8 mouse cellular contexts compared by ENCODE assay signal in the genomic region with DNA sequence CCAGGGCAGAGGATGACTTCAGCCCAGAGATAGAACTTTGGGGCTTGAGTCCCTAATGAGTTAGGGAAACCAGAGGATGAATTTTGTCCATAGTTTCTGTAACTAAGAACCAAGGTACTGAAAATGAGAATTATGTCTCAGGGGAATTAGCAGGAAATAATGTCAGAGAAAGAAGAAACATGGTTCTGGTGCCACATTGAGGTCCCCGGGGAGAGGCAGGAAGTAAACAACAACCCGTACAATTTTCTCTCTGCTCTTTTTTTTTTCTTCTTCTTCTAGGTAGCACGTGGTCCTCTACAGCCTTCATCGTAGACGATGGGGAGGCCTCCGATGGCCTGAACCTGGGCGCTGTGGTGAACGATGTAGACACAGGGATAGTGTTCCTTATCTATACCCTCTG. TPM values are rescaled to one million over a fixed set of nuclear protein-coding genes. Genes with fewer than 3 reads are reported as not detected.
A peak's percentile ranks its signal among the peaks of the same experiment; 100 is the strongest.
DNase-seq lines count a peak whose midpoint lies in the region; ATAC-seq and TF ChIP-seq lines count a peak whose summit lies in the region.

No protein-coding gene starts in this region.

- no peaks in the 10 kb centered on the region for H3K9me3 ChIP-seq in lung, embryonic 15.5 days
- no peaks in the 10 kb centered on the region for H3K9me3 ChIP-seq in embryonic facial prominence, embryonic 14.5 days (ENCODE audit: control insufficient read depth, low read length)
- H3K9me3 ChIP-seq in limb, embryonic 10.5 days (replicated peaks) = no peaks in the 10 kb centered on the region

- 65% methylated on average over 8 of the region's 8 CpGs for WGBS in lung, embryonic 15.5 days
- WGBS in embryonic facial prominence, embryonic 14.5 days = 89% methylated on average over 8 of the region's 8 CpGs
- WGBS in limb, embryonic 10.5 days = 93% methylated on average over 8 of the region's 8 CpGs
- WGBS in olfactory bulb, adult 2 months = 76% methylated on average over 8 of the region's 8 CpGs

- H3K9ac ChIP-seq in lung, embryonic 15.5 days = no peak overlapping the region; the same call in 1 of the 2 replicates
- peak overlapping the region; percentile 81 for H3K9ac ChIP-seq in embryonic facial prominence, embryonic 14.5 days (ENCODE audit: low read depth, low read length)

- peaks cover 8% of the 10 kb centered on the region for H3K4me1 ChIP-seq in lung, embryonic 15.5 days
- H3K4me1 ChIP-seq in embryonic facial prominence, embryonic 14.5 days (ENCODE audit: control insufficient read depth, insufficient read depth, low read length) = peaks cover 7% of the 10 kb centered on the region
- H3K4me1 ChIP-seq in limb, embryonic 10.5 days = peaks cover 28% of the 10 kb centered on the region
- H3K4me1 ChIP-seq in olfactory bulb, adult 2 months (ENCODE audit: control insufficient read depth, insufficient read depth, low read length) = peaks cover 10% of the 10 kb centered on the region

- no peak for TF ChIP-seq POLR2A in olfactory bulb, adult 2 months (IDR thresholded peaks at IDR 0.05; ENCODE audit: insufficient read depth, low read depth, low read length)

- H3K27me3 ChIP-seq in lung, embryonic 15.5 days = no peaks in the 10 kb centered on the region
- H3K27me3 ChIP-seq in embryonic facial prominence, embryonic 14.5 days (replicated peaks; ENCODE audit: control insufficient read depth, insufficient read depth, low read length) = no peaks in the 10 kb centered on the region
- no peaks in the 10 kb centered on the region for H3K27me3 ChIP-seq in limb, embryonic 10.5 days (ENCODE audit: low read depth, poor library complexity, severe bottlenecking)

- H3K4me2 ChIP-seq in lung, embryonic 15.5 days = peak overlapping the region; percentile 93
- peak overlapping the region; percentile 72 for H3K4me2 ChIP-seq in embryonic facial prominence, embryonic 14.5 days (ENCODE audit: low read depth, low read length)

- TF ChIP-seq CTCF in olfactory bulb, adult 2 months (IDR thresholded peaks at IDR 0.05; ENCODE audit: insufficient read depth, low read depth, low read length) = no peak

- no peak for DNase-seq in lung, postnatal 36 days
- DNase-seq in embryonic facial prominence, embryonic 14.5 days (ENCODE audit: low spot score) = no peak
- DNase-seq in limb, embryonic 10.5 days (ENCODE audit: low spot score) = no peak
- DNase-seq in right cerebral cortex, adult 18-20 months = no peak
- DNase-seq in adrenal gland, adult 2 months = no peak

- peak overlapping the region; percentile 61; the same call in 1 of the 2 replicates for H3K4me3 ChIP-seq in lung, embryonic 15.5 days
- peak overlapping the region; percentile 71 for H3K4me3 ChIP-seq in embryonic facial prominence, embryonic 14.5 days (ENCODE audit: low read depth, low read length)
- H3K4me3 ChIP-seq in limb, embryonic 10.5 days = peak overlapping the region; percentile 73
- H3K4me3 ChIP-seq in olfactory bulb, adult 2 months (ENCODE audit: insufficient read depth, low read depth, low read length) = peak overlapping the region; percentile 97

- no peaks in the 10 kb centered on the region for H3K36me3 ChIP-seq in lung, embryonic 15.5 days
- peaks cover 5% of the 10 kb centered on the region; the same call in 1 of the 2 replicates for H3K36me3 ChIP-seq in embryonic facial prominence, embryonic 14.5 days (ENCODE audit: control insufficient read depth, insufficient read depth, low read length)
- peaks cover 16% of the 10 kb centered on the region for H3K36me3 ChIP-seq in limb, embryonic 10.5 days

- H3K27ac ChIP-seq in lung, embryonic 15.5 days = no peak overlapping the region
- H3K27ac ChIP-seq in embryonic facial prominence, embryonic 14.5 days (replicated peaks; ENCODE audit: low read depth, low read length) = no peak overlapping the region
- peak overlapping the region; percentile 81; the same call in 1 of the 2 replicates for H3K27ac ChIP-seq in limb, embryonic 10.5 days
- no peak overlapping the region for H3K27ac ChIP-seq in olfactory bulb, adult 2 months (ENCODE audit: insufficient read depth, low read depth, low read length)

- ATAC-seq in lung, embryonic 15.5 days (ENCODE audit: borderline replicate concordance, extremely low read depth, low FRiP score, low TSS enrichment) = no peak
- ATAC-seq in embryonic facial prominence, embryonic 14.5 days (ENCODE audit: low read depth) = no peak
- ATAC-seq in inflammation-experienced regulatory T-cells, adult 6 months = no peak

RNA-seq across cellular contexts. Expression of a gene that starts 1.2 kb away (rescaled TPM):
- polyA plus RNA-seq in lung, embryonic 15.5 days (2015; fragmentation: Nextera tagmentation; extraction: Ambion mirVana) = 17.3 and 17.9 TPM in 2 replicates
- 15.0 and 15.4 TPM in 2 replicates for polyA plus RNA-seq in embryonic facial prominence, embryonic 14.5 days (2014; fragmentation: Nextera tagmentation; extraction: Ambion mirVana)
- 14.6 and 16.1 TPM in 2 replicates for polyA plus RNA-seq in limb, embryonic 10.5 days (2016; fragmentation: Nextera tagmentation; extraction: Ambion mirVana)
- polyA plus RNA-seq in olfactory bulb, adult 2 months (2012; ENCODE audit: insufficient read depth, insufficient read length, low replicate concordance, missing spikeins) = not detected in 2 replicates
- 10 to 100 TPM; 12.8 to 28.2 (median 27.6) TPM for polyA plus RNA-seq in inflammation-experienced regulatory T-cells, adult 6 months (2017; shearing (Covaris generic))
- 10 to 100 TPM; 24.0 to 25.3 TPM for total RNA-seq in adrenal gland, adult 2 months (2021)
- 47.2 and 52.8 TPM in 2 replicates for polyA plus RNA-seq in adrenal gland, adult 2 months (2012; rRNA removed)

RNA-seq across cellular contexts. Expression of a gene that starts 18.0 kb away (rescaled TPM):
- polyA plus RNA-seq in lung, embryonic 15.5 days (2015; fragmentation: Nextera tagmentation; extraction: Ambion mirVana) = 0.94 and 1.5 TPM in 2 replicates
- polyA plus RNA-seq in embryonic facial prominence, embryonic 14.5 days (2014; fragmentation: Nextera tagmentation; extraction: Ambion mirVana) = 0.14 and 0.53 TPM in 2 replicates
- polyA plus RNA-seq in limb, embryonic 10.5 days (2016; fragmentation: Nextera tagmentation; extraction: Ambion mirVana) = not detected in 2 replicates
- polyA plus RNA-seq in olfactory bulb, adult 2 months (2012; ENCODE audit: insufficient read depth, insufficient read length, low replicate concordance, missing spikeins) = not detected in 2 replicates
- polyA plus RNA-seq in inflammation-experienced regulatory T-cells, adult 6 months (2017; shearing (Covaris generic)) = not detected
- 1 to 10 TPM in 1 of 2 experiments, under 1 TPM in 1; 0.92 to 1.9 TPM for total RNA-seq in adrenal gland, adult 2 months (2021)
- polyA plus RNA-seq in adrenal gland, adult 2 months (2012; rRNA removed) = 0.33 and 0.50 TPM in 2 replicates

RNA-seq across cellular contexts. Expression of a gene that starts 26.8 kb away (rescaled TPM):
- polyA plus RNA-seq in lung, embryonic 15.5 days (2015; fragmentation: Nextera tagmentation; extraction: Ambion mirVana) = 0.15 and 0.26 TPM in 2 replicates
- polyA plus RNA-seq in embryonic facial prominence, embryonic 14.5 days (2014; fragmentation: Nextera tagmentation; extraction: Ambion mirVana) = 0.69 and 2.3 TPM in 2 replicates
- polyA plus RNA-seq in limb, embryonic 10.5 days (2016; fragmentation: Nextera tagmentation; extraction: Ambion mirVana) = 0.08 and 0.14 TPM in 2 replicates
- not detected in 2 replicates for polyA plus RNA-seq in olfactory bulb, adult 2 months (2012; ENCODE audit: insufficient read depth, insufficient read length, low replicate concordance, missing spikeins)
- polyA plus RNA-seq in inflammation-experienced regulatory T-cells, adult 6 months (2017; shearing (Covaris generic)) = under 1 TPM; 0.53 to 0.85 (median 0.80) TPM
- 100 to 1,000 TPM in 1 of 2 experiments, 10 to 100 TPM in 1; 36.3 to 634 TPM for total RNA-seq in adrenal gland, adult 2 months (2021)
- 48.4 and 85.4 TPM in 2 replicates for polyA plus RNA-seq in adrenal gland, adult 2 months (2012; rRNA removed)

RNA-seq across cellular contexts. Expression of a gene that starts 34.0 kb away (rescaled TPM):
- polyA plus RNA-seq in lung, embryonic 15.5 days (2015; fragmentation: Nextera tagmentation; extraction: Ambion mirVana) = 64.9 and 69.9 TPM in 2 replicates
- polyA plus RNA-seq in embryonic facial prominence, embryonic 14.5 days (2014; fragmentation: Nextera tagmentation; extraction: Ambion mirVana) = 61.0 and 65.7 TPM in 2 replicates
- polyA plus RNA-seq in limb, embryonic 10.5 days (2016; fragmentation: Nextera tagmentation; extraction: Ambion mirVana) = 109 and 116 TPM in 2 replicates
- polyA plus RNA-seq in olfactory bulb, adult 2 months (2012; ENCODE audit: insufficient read depth, insufficient read length, low replicate concordance, missing spikeins) = 130 TPM in 1 of 2 replicates, not detected in the other
- polyA plus RNA-seq in inflammation-experienced regulatory T-cells, adult 6 months (2017; shearing (Covaris generic)) = 10 to 100 TPM; 27.1 to 32.6 (median 29.4) TPM
- total RNA-seq in adrenal gland, adult 2 months (2021) = 100 to 1,000 TPM; 115 to 131 TPM
- 387 and 452 TPM in 2 replicates for polyA plus RNA-seq in adrenal gland, adult 2 months (2012; rRNA removed)

RNA-seq across cellular contexts. Expression of a gene that starts 34.2 kb away (rescaled TPM):
- 2.6 and 2.9 TPM in 2 replicates for polyA plus RNA-seq in lung, embryonic 15.5 days (2015; fragmentation: Nextera tagmentation; extraction: Ambion mirVana)
- polyA plus RNA-seq in embryonic facial prominence, embryonic 14.5 days (2014; fragmentation: Nextera tagmentation; extraction: Ambion mirVana) = 4.0 and 5.6 TPM in 2 replicates
- polyA plus RNA-seq in limb, embryonic 10.5 days (2016; fragmentation: Nextera tagmentation; extraction: Ambion mirVana) = 0.29 and 0.40 TPM in 2 replicates
- polyA plus RNA-seq in olfactory bulb, adult 2 months (2012; ENCODE audit: insufficient read depth, insufficient read length, low replicate concordance, missing spikeins) = not detected in 2 replicates
- polyA plus RNA-seq in inflammation-experienced regulatory T-cells, adult 6 months (2017; shearing (Covaris generic)) = 1 to 10 TPM in 1 of 3 experiments, not detected in 2; 1.4 TPM
- 100 to 1,000 TPM in 1 of 2 experiments, 10 to 100 TPM in 1; 81.4 to 105 TPM for total RNA-seq in adrenal gland, adult 2 months (2021)
- polyA plus RNA-seq in adrenal gland, adult 2 months (2012; rRNA removed) = 70.7 and 71.5 TPM in 2 replicates

Comparison
In these comparisons a context has a peak if more than half of its experiments do, and no peak if none do; other contexts are left out.
1. RNA of a gene that starts 1.2 kb away (polyA plus RNA-seq): 47.2 to 52.8 TPM in adrenal gland, adult 2 months, 12.8 to 28.2 TPM in inflammation-experienced regulatory T-cells, adult 6 months, 17.3 to 17.9 TPM in lung, embryonic 15.5 days, 14.6 to 16.1 TPM in limb, embryonic 10.5 days and 15.0 to 15.4 TPM in embryonic facial prominence, embryonic 14.5 days; not detected in olfactory bulb, adult 2 months; every median in the first group is over 10 times any median in the second.
2. RNA of a gene that starts 26.8 kb away (polyA plus RNA-seq): 48.4 to 85.4 TPM in adrenal gland, adult 2 months; 0.69 to 2.3 TPM in embryonic facial prominence, embryonic 14.5 days, 0.53 to 0.85 TPM in inflammation-experienced regulatory T-cells, adult 6 months, 0.15 to 0.26 TPM in lung, embryonic 15.5 days, 0.08 to 0.14 TPM in limb, embryonic 10.5 days and not detected in olfactory bulb, adult 2 months; every median in the first group is over 10 times any median in the second.
3. Peak in every context shown above with its lines, with median percentiles within 50 percentile points of each other: H3K4me3 ChIP-seq.